ENCODE assay signal across 26 mouse cellular contexts in the genomic region with DNA sequence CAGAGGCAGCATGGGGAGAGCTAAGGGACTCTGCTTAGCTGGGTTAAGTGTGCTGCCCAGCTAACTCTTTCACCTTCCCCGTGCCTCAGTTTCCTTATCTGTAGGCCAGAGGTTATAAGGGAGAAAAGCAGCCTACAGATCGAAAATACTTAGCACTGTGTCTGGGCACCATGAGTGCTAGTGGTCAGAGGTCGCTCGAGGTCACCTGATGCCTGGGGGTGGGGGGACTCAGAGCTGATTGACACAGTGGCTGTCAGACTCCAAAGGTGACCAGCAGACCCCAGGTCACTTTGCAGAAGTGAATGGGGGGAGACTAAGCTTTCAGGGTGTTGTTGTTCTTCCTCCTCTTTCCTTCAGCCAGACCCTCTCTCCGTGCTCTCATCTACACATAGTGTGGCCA. TPM values are rescaled to one million over a fixed set of nuclear protein-coding genes. Genes with fewer than 3 reads are reported as not detected.
DNase-seq lines count a peak whose midpoint lies in the region; ATAC-seq and TF ChIP-seq lines count a peak whose summit lies in the region.
"Had no signal": no experiment of that assay in that cellular context is flagged by ENCODE, and none has a peak within 500 bp of the region (broad histone marks: within the 10 kb centered on the region; RNA-seq: fewer than 3 reads in every experiment).

No protein-coding gene starts in this region.

- no peak for ATAC-seq in forebrain, embryonic 14.5 days
- ATAC-seq in hindbrain, postnatal 0 days: no peak
- ATAC-seq: activated CD4-positive, CD25-positive, alpha-beta regulatory T cell, adult 4 months; inflammation-experienced regulatory T-cells, adult 6 months had no signal

- H3K4me1 ChIP-seq in forebrain, embryonic 10.5 days: peaks cover 46% of the 10 kb centered on the region
- peaks cover 8% of the 10 kb centered on the region; the same call in 1 of the 2 replicates for H3K4me1 ChIP-seq in forebrain, embryonic 14.5 days (ENCODE audit: control insufficient read depth, insufficient read depth, low read length)
- H3K4me1 ChIP-seq in hindbrain, postnatal 0 days (ENCODE audit: insufficient read depth, low read length): peaks cover 17% of the 10 kb centered on the region; the same call in 1 of the 2 replicates
- no peaks in the 10 kb centered on the region for H3K4me1 ChIP-seq in lung, adult 2 months (ENCODE audit: control insufficient read depth, insufficient read depth, low read length)

- H3K27me3 ChIP-seq in forebrain, embryonic 10.5 days (ENCODE audit: poor library complexity, severe bottlenecking): no peaks in the 10 kb centered on the region
- no peaks in the 10 kb centered on the region for H3K27me3 ChIP-seq in forebrain, embryonic 14.5 days (replicated peaks; ENCODE audit: control insufficient read depth, insufficient read depth, low read length)
- no peaks in the 10 kb centered on the region for H3K27me3 ChIP-seq in hindbrain, postnatal 0 days (ENCODE audit: insufficient read depth, low read length)
- H3K27me3 ChIP-seq: neural tube, embryonic 15.5 days had no signal

- TF ChIP-seq POLR2A in lung, adult 2 months (IDR thresholded peaks at IDR 0.05; ENCODE audit: borderline replicate concordance, extremely low read depth, low read depth, low read length): no peak

- no peaks in the 10 kb centered on the region for H3K9me3 ChIP-seq in forebrain, embryonic 10.5 days
- H3K9me3 ChIP-seq in forebrain, embryonic 14.5 days (replicated peaks; ENCODE audit: control insufficient read depth, low read length): no peaks in the 10 kb centered on the region
- H3K9me3 ChIP-seq in hindbrain, postnatal 0 days (ENCODE audit: low read length): no peaks in the 10 kb centered on the region
- H3K9me3 ChIP-seq: G1E; neural tube, embryonic 15.5 days had no signal

- no peak for DNase-seq in forebrain, embryonic 10.5 days (ENCODE audit: extremely low spot score, low spot score)
- DNase-seq in forebrain, embryonic 14.5 days (ENCODE audit: low spot score): no peak
- no peak for DNase-seq in layer of hippocampus, adult 2 months (ENCODE audit: low spot score in 2 of 2)
- DNase-seq in layer of hippocampus, postnatal 10 days (ENCODE audit: low spot score in 2 of 2): no peak
- no peak for DNase-seq in hindbrain, postnatal 0 days (ENCODE audit: low spot score)
- peak; percentile 71 for DNase-seq in yolk sac, embryonic 10.5 days (ENCODE audit: low spot score)
- DNase-seq in lung, adult 2 months: no peak
- no peak for DNase-seq in right cerebral cortex, adult 2 months (ENCODE audit: low spot score in 2 of 2)
- DNase-seq: adrenal gland, postnatal 10 days; gastrocnemius, postnatal 25 days; heart, postnatal 10 days; kidney, adult 2 months; kidney, postnatal 10 days; left cerebral cortex, postnatal 4 days; lung, embryonic 14.5 days; lung, postnatal 36 days had no signal

- no peaks in the 10 kb centered on the region for H3K36me3 ChIP-seq in forebrain, embryonic 10.5 days (replicated peaks)
- no peaks in the 10 kb centered on the region for H3K36me3 ChIP-seq in forebrain, embryonic 14.5 days (ENCODE audit: control insufficient read depth, insufficient read depth, low read length)
- H3K36me3 ChIP-seq in hindbrain, postnatal 0 days (ENCODE audit: insufficient read depth, low read length): no peaks in the 10 kb centered on the region
- H3K36me3 ChIP-seq: G1E; neural tube, embryonic 15.5 days had no signal

- H3K9ac ChIP-seq in forebrain, embryonic 14.5 days (ENCODE audit: low read length): no peak overlapping the region
- H3K9ac ChIP-seq in hindbrain, postnatal 0 days (replicated peaks; ENCODE audit: low read length): no peak overlapping the region
- H3K9ac ChIP-seq: lung, embryonic 14.5 days; neural tube, embryonic 15.5 days had no signal

- no peak for TF ChIP-seq CTCF in layer of hippocampus, adult 2 months (conservative IDR thresholded peaks at IDR 0.05)
- no peak for TF ChIP-seq CTCF in hindbrain, postnatal 0 days (IDR thresholded peaks at IDR 0.05; ENCODE audit: low read depth)
- TF ChIP-seq CTCF in lung, adult 2 months (IDR thresholded peaks at IDR 0.05; ENCODE audit: insufficient read depth, low read length): no peak

- H3K4me3 ChIP-seq in forebrain, embryonic 10.5 days: no peak overlapping the region
- no peak overlapping the region for H3K4me3 ChIP-seq in forebrain, embryonic 14.5 days (ENCODE audit: low read depth, low read length)
- no peak overlapping the region for H3K4me3 ChIP-seq in layer of hippocampus, adult 2 months
- no peak overlapping the region for H3K4me3 ChIP-seq in hindbrain, postnatal 0 days (ENCODE audit: low read length)
- no peak overlapping the region for H3K4me3 ChIP-seq in lung, adult 2 months (replicated peaks; ENCODE audit: extremely low read depth, low read depth, low read length)
- H3K4me3 ChIP-seq: neural tube, embryonic 15.5 days had no signal

- 71% methylated on average over 5 of the region's 5 CpGs for whole genome bisulfite sequencing in forebrain, embryonic 10.5 days
- WGBS in forebrain, embryonic 14.5 days: 85% methylated on average over 5 of the region's 5 CpGs
- WGBS in hindbrain, postnatal 0 days: 79% methylated on average over 5 of the region's 5 CpGs
- 75% methylated on average over 5 of the region's 5 CpGs for WGBS in lung, adult 2 months

- H3K27ac ChIP-seq in forebrain, embryonic 10.5 days: peak overlapping the region; percentile 83
- no peak overlapping the region for H3K27ac ChIP-seq in forebrain, embryonic 14.5 days (ENCODE audit: low read depth, low read length)
- peak overlapping the region; percentile 61 for H3K27ac ChIP-seq in layer of hippocampus, adult 2 months
- peak overlapping the region; percentile 52; the same call in 1 of the 2 replicates for H3K27ac ChIP-seq in hindbrain, postnatal 0 days

- no peak overlapping the region for H3K4me2 ChIP-seq in forebrain, embryonic 14.5 days (ENCODE audit: low read length)
- H3K4me2 ChIP-seq in hindbrain, postnatal 0 days (ENCODE audit: low read depth, low read length): no peak overlapping the region
- H3K4me2 ChIP-seq: liver, embryonic 11.5 days; lung, embryonic 14.5 days; neural tube, embryonic 15.5 days had no signal

RNA-seq across cellular contexts. Expression of gene Ocstamp, which starts 14.1 kb away (rescaled TPM):
- polyA plus RNA-seq in forebrain, embryonic 10.5 days (2016; fragmentation: Nextera tagmentation; extraction: Ambion mirVana): 0.05 and 0.15 TPM in 2 replicates
- polyA plus RNA-seq in forebrain, embryonic 14.5 days (2014; fragmentation: Nextera tagmentation; extraction: Ambion mirVana): not detected in 2 replicates
- not detected for total RNA-seq in layer of hippocampus, adult 2 months (2021)
- total RNA-seq in layer of hippocampus, postnatal 10 days (2021): under 1 TPM in 1 of 2 experiments, not detected in 1; 0.09 TPM
- total RNA-seq in hindbrain, postnatal 0 days (2014; rRNA removed): 0.05 TPM in 1 of 2 replicates, not detected in the other
- polyA plus RNA-seq in hindbrain, postnatal 0 days (2015; fragmentation: Nextera tagmentation; extraction: Ambion mirVana): 0.05 TPM in 1 of 2 replicates, not detected in the other
- polyA plus RNA-seq in lung, adult 2 months (2012; rRNA removed): 0.07 and 0.09 TPM in 2 replicates
- total RNA-seq: heart, postnatal 10 days; layer of hippocampus, adult 18-20 months; left cerebral cortex, adult 18-20 months; left cerebral cortex, postnatal 4 days; megakaryocyte-erythroid progenitor cell, adult 5-6 weeks had no signal
- polyA plus RNA-seq: activated CD4-positive, CD25-positive, alpha-beta regulatory T cell, adult 4 months; brain, embryonic 14.5 days; cortical plate, adult 2 months; G1E; inflammation-experienced regulatory T-cells, adult 6 months; lung, embryonic 14.5 days had no signal

RNA-seq across cellular contexts. Expression of gene Zfp334, which starts 26.3 kb away (rescaled TPM):
- polyA plus RNA-seq in forebrain, embryonic 10.5 days (2016; fragmentation: Nextera tagmentation; extraction: Ambion mirVana): 20.3 and 21.1 TPM in 2 replicates
- polyA plus RNA-seq in forebrain, embryonic 14.5 days (2014; fragmentation: Nextera tagmentation; extraction: Ambion mirVana): 13.6 and 13.9 TPM in 2 replicates
- 10 to 100 TPM; 14.0 to 15.3 TPM for total RNA-seq in layer of hippocampus, adult 2 months (2021)
- 10 to 100 TPM; 13.3 to 13.4 TPM for total RNA-seq in layer of hippocampus, postnatal 10 days (2021)
- total RNA-seq in hindbrain, postnatal 0 days (2014; rRNA removed): 14.8 and 16.4 TPM in 2 replicates
- 3.7 and 3.9 TPM in 2 replicates for polyA plus RNA-seq in hindbrain, postnatal 0 days (2015; fragmentation: Nextera tagmentation; extraction: Ambion mirVana)
- 2.6 and 3.5 TPM in 2 replicates for polyA plus RNA-seq in lung, adult 2 months (2012; rRNA removed)
- total RNA-seq: megakaryocyte-erythroid progenitor cell, adult 5-6 weeks had no signal
- polyA plus RNA-seq: G1E; inflammation-experienced regulatory T-cells, adult 6 months had no signal

RNA-seq across cellular contexts. Expression of gene Zfp663, which starts 45.8 kb away (rescaled TPM):
- 4.7 and 4.9 TPM in 2 replicates for polyA plus RNA-seq in forebrain, embryonic 10.5 days (2016; fragmentation: Nextera tagmentation; extraction: Ambion mirVana)
- 8.1 and 9.1 TPM in 2 replicates for polyA plus RNA-seq in forebrain, embryonic 14.5 days (2014; fragmentation: Nextera tagmentation; extraction: Ambion mirVana)
- total RNA-seq in layer of hippocampus, adult 2 months (2021): under 1 TPM in 1 of 2 experiments, not detected in 1; 0.20 TPM
- under 1 TPM; 0.85 to 0.94 TPM for total RNA-seq in layer of hippocampus, postnatal 10 days (2021)
- 0.47 and 3.8 TPM in 2 replicates for total RNA-seq in hindbrain, postnatal 0 days (2014; rRNA removed)
- polyA plus RNA-seq in hindbrain, postnatal 0 days (2015; fragmentation: Nextera tagmentation; extraction: Ambion mirVana): 2.2 and 2.3 TPM in 2 replicates
- 0.46 and 1.3 TPM in 2 replicates for polyA plus RNA-seq in lung, adult 2 months (2012; rRNA removed)
- total RNA-seq: adrenal gland, postnatal 10 days; gastrocnemius, postnatal 25 days; heart, postnatal 10 days; left cerebral cortex, adult 18-20 months; megakaryocyte-erythroid progenitor cell, adult 5-6 weeks had no signal
- polyA plus RNA-seq: activated CD4-positive, CD25-positive, alpha-beta regulatory T cell, adult 4 months; G1E; inflammation-experienced regulatory T-cells, adult 6 months; kidney, adult 2 months had no signal

RNA-seq across cellular contexts. Expression of gene Slc13a3, which starts 58.7 kb away (rescaled TPM):
- polyA plus RNA-seq in forebrain, embryonic 10.5 days (2016; fragmentation: Nextera tagmentation; extraction: Ambion mirVana): 0.69 and 0.77 TPM in 2 replicates
- 5.8 and 8.6 TPM in 2 replicates for polyA plus RNA-seq in forebrain, embryonic 14.5 days (2014; fragmentation: Nextera tagmentation; extraction: Ambion mirVana)
- total RNA-seq in layer of hippocampus, adult 2 months (2021): 10 to 100 TPM in 1 of 2 experiments, 1 to 10 TPM in 1; 8.7 to 11.3 TPM
- total RNA-seq in layer of hippocampus, postnatal 10 days (2021): 10 to 100 TPM; 22.1 to 23.8 TPM
- 25.2 and 29.3 TPM in 2 replicates for total RNA-seq in hindbrain, postnatal 0 days (2014; rRNA removed)
- polyA plus RNA-seq in hindbrain, postnatal 0 days (2015; fragmentation: Nextera tagmentation; extraction: Ambion mirVana): 15.5 and 17.8 TPM in 2 replicates
- 3.1 and 3.4 TPM in 2 replicates for polyA plus RNA-seq in lung, adult 2 months (2012; rRNA removed)
- total RNA-seq: megakaryocyte-erythroid progenitor cell, adult 5-6 weeks had no signal
- polyA plus RNA-seq: activated CD4-positive, CD25-positive, alpha-beta regulatory T cell, adult 4 months; G1E; inflammation-experienced regulatory T-cells, adult 6 months had no signal
